Mouse (Mus musculus): ENCODE results near the gene Arap1.

Arap1 gene

DNA sequence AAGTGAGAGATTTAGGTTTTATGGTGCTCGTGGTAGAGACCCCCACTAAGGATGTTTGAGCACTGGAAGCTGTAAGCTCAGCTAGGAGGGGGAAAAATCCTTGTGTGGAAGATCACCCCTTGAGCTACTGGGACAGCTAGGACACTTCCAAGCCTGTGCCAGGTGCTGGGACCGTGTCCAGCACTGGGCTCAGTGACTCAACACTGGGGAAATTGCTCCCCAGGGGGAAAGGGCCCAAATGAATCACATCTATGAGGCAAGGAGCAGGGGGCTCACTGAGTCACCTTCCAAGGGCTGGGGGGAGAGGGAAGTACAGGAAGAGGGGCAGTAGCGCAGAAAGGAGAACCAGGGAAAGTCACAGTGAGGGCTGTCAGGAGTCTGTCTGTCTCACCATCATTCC lies 102.0 kb downstream of the Arap1 start:
- DNase-seq (ENCODE audit: low spot score): peak; percentile 79

DNA sequence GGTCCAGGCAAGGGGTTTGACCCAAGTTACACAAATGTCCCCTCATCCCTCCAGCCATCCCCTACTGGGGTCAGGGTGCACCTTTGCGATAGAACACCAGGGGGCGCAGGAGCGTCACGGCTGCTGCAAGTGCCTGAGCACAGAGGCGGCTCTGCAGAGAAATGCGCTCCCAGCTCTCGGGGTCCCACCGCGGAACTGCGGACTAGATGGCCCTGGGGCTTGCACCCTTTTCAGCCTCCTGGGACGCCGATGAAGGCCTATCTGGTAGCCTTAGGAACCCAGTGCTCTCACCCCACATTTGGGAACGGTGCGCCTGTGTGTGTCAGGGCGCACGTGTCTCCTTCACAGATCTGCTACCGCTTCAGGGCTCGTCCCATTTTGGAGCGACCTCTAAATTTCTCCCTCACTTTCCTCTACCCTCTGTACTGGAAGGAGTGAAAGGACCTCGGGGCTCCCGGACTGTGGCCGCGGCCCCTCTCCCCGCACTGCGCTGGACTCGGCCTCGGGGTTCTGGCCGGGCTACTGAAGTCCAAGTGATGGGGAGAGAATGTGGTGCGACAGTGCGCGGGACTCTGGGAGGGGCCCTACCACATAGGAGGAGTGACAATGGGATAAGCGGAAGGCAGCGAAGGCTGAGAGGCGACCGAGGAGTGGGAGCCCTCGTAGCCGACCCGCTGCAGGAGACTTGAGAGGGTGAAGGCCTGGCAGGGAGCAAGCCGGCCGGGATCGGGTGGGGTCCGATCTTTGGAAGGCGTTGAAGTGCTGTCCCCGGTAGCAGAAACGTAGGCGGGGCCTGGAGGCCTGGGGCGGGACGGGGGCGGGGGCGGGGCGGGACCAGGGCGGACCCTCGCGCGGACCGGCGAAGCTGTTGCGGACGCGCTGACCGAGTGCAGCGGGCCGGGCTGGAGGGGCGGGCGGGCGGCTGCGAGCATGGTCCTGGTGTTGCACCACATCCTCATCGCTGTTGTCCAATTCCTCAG lies 102.8 kb downstream of the Arap1 start:
- peak; percentile 73 for DNase-seq (ENCODE audit: low spot score)

GRCm38 (mm10) chr7:101452669-101453068 lies 104.8 kb downstream of the Arap1 start:
- no peak for DNase-seq (ENCODE audit: low spot score)

GRCm38 (mm10) chr7:101453296-101453695 lies 105.4 kb downstream of the Arap1 start:
- DNase-seq (ENCODE audit: low spot score): no peak

- DNase-seq (ENCODE audit: low spot score): no peak
Observed at GRCm38 (mm10) chr7:101453725-101454124, 105.9 kb downstream of the Arap1 start.

DNA sequence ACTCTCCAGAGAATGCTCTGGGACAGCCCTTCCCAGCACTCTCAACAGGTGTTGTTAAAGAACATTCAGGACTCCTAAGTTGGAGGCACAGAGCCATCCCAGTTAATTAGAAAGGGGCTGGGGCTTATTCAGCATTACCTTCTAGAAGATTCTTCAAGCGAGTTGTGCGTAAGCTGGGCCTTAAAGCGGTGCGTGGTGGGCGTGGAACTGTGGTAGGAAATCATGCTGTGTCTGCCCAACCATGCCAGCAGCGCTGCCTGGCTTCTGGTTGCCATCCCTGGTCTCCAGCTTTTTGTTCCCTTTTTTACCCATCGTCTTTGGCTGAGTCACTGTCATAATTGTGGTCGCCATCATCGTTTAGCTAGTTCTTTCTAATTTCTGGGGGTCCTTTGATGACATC lies 106.6 kb downstream of the Arap1 start:
- no peak for DNase-seq (ENCODE audit: low spot score)

- no peak for DNase-seq (ENCODE audit: low spot score)
Observed at GRCm38 (mm10) chr7:101455141-101455540, 107.3 kb downstream of the Arap1 start.

GRCm38 (mm10) chr7:101456318-101456717 lies 108.5 kb downstream of the Arap1 start:
- no peak for DNase-seq (ENCODE audit: low spot score)

DNA sequence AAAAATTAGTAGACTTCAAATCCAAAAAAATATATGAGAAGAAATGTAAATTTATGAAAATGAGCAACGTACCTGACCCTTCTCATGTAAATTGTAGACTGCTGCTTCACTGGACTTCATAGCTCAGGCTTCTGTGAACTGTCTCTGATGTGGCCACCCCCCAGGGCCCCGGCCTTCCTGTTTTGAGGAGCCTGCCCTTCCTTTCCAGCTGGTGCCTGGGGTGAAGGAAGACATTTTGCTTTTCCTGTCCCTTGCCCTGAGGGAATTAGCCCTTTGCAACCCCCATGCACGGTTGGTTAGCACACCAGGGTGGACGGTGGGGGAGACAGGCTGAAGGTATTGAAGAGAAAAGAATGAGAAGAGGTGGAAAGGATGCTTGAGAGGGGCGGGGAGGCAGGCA lies 108.9 kb downstream of the Arap1 start:
- no peak for DNase-seq (ENCODE audit: low spot score)

- DNase-seq (ENCODE audit: low spot score): no peak
Observed at GRCm38 (mm10) chr7:101457283-101457682, 109.4 kb downstream of the Arap1 start.

DNA sequence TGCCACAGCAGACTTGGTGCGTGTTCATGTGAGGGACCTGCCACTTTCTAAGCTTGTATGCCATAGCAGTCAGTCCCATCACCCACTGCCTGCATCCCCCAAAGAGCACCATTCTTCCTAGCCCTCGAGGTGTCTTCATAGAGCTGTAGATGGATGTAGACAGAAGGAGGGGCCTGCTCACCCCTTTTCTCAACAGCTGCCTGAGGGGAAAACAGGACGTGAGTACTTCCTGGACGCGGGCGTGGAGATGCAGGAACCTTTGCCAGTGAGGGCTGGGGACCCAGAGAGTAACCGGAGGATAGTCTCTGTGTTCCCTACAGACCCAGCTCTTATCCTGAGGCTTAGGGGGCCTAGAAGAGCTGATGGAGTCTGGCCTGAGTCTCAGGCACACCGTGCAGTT lies 109.9 kb downstream of the Arap1 start:
- DNase-seq (ENCODE audit: low spot score): no peak

GRCm38 (mm10) chr7:101458278-101458781 lies 110.5 kb downstream of the Arap1 start:
- no peak for DNase-seq (ENCODE audit: low spot score)

GRCm38 (mm10) chr7:101459305-101459813 lies 111.5 kb downstream of the Arap1 start:
- DNase-seq (ENCODE audit: low spot score): no peak

- DNase-seq (ENCODE audit: low spot score): no peak
Observed at GRCm38 (mm10) chr7:101459923-101460607, 112.2 kb downstream of the Arap1 start.

DNA sequence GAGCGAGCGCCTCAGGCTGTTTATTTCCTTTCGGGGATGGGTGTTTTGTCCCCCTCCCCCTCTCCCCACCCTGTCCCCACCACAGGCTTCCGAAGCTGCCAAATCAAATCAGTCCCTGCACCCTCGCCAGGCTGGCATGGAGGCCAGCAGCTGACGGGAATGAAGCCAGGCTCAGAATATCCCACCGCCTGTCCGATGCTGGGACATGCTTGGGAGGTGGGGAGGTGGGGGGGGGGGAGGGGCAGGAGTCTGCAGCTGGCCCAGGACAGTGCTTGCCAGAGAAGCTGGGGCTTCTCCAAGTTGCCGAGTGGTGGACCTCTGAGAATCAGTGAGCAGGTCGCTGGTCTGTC lies 112.7 kb downstream of the Arap1 start:
- DNase-seq (ENCODE audit: low spot score): no peak

DNA sequence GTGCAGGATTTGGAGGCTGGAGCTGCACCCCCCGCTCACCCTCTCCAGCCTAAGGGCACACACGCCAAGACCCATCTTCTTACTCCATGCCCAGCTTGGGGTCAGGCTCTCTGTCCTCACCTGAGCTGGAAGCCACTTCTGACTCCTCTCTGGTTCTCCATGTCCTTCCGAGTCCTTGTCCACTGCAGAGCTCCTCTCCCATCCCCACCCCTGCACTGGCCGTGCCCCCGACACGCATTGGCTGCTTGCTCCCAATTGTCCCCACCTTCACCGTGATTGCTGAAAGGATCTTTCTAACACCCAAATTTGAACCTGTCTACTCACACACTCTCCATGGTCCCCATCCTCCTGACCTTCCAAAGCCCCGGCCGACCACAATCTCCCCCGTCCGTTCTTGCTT lies 113.7 kb downstream of the Arap1 start:
- no peak for DNase-seq (ENCODE audit: low spot score)

Data from adipocyte (in vitro differentiated cells).